ENCODE assay signal across 24 mouse cellular contexts in genomic region chr9:13200079-13200478, GRCm38 (mm10). TPM values are rescaled to one million over a fixed set of nuclear protein-coding genes. Genes with fewer than 3 reads are reported as not detected.
A peak's percentile ranks its signal among the peaks of the same experiment; 100 is the strongest.
DNase-seq lines count a peak whose midpoint lies in the region; ATAC-seq lines count a peak whose summit lies in the region.
"Had no signal": no experiment of that assay in that cellular context is flagged by ENCODE, and none has a peak within 500 bp of the region (broad histone marks: within the 10 kb centered on the region; RNA-seq: fewer than 3 reads in every experiment).

No protein-coding gene starts in this region.

- H3K27ac ChIP-seq in embryonic facial prominence, embryonic 14.5 days (replicated peaks; ENCODE audit: low read depth, low read length) = no peak overlapping the region
- no peak overlapping the region for H3K27ac ChIP-seq in embryonic facial prominence, embryonic 10.5 days (replicated peaks)
- peak overlapping the region; percentile 48 for H3K27ac ChIP-seq in heart, embryonic 15.5 days
- H3K27ac ChIP-seq in lung, embryonic 16.5 days (ENCODE audit: low read length) = no peak overlapping the region
- H3K27ac ChIP-seq: embryonic facial prominence, embryonic 12.5 days; forebrain, embryonic 12.5 days; hindbrain, embryonic 12.5 days had no signal

- intact Hi-C loops in heart, postnatal 10 days (cut with DNase I) = no loop called here

- 61% methylated on average over 3 of the region's 3 CpGs for WGBS in embryonic facial prominence, embryonic 14.5 days
- 86% methylated on average over 3 of the region's 3 CpGs for WGBS in embryonic facial prominence, embryonic 10.5 days
- WGBS in heart, embryonic 15.5 days = 24% methylated on average over 3 of the region's 3 CpGs
- WGBS in lung, embryonic 16.5 days = 35% methylated on average over 3 of the region's 3 CpGs

- H3K9me3 ChIP-seq in embryonic facial prominence, embryonic 14.5 days (ENCODE audit: control insufficient read depth, low read length) = no peaks in the 10 kb centered on the region
- H3K9me3 ChIP-seq in embryonic facial prominence, embryonic 10.5 days = no peaks in the 10 kb centered on the region
- no peaks in the 10 kb centered on the region for H3K9me3 ChIP-seq in heart, embryonic 15.5 days (replicated peaks)
- H3K9me3 ChIP-seq in lung, embryonic 16.5 days (ENCODE audit: control insufficient read depth, low read length) = no peaks in the 10 kb centered on the region
- H3K9me3 ChIP-seq: embryonic facial prominence, embryonic 12.5 days; forebrain, embryonic 12.5 days; hindbrain, embryonic 12.5 days had no signal

- no peaks in the 10 kb centered on the region for H3K27me3 ChIP-seq in embryonic facial prominence, embryonic 14.5 days (replicated peaks; ENCODE audit: control insufficient read depth, insufficient read depth, low read length)
- H3K27me3 ChIP-seq in embryonic facial prominence, embryonic 10.5 days (replicated peaks; ENCODE audit: low read depth, poor library complexity, severe bottlenecking) = no peaks in the 10 kb centered on the region
- no peaks in the 10 kb centered on the region for H3K27me3 ChIP-seq in heart, embryonic 15.5 days
- H3K27me3 ChIP-seq in lung, embryonic 16.5 days (ENCODE audit: control insufficient read depth, insufficient read depth, low read depth, low read length) = no peaks in the 10 kb centered on the region
- H3K27me3 ChIP-seq: embryonic facial prominence, embryonic 12.5 days; forebrain, embryonic 12.5 days; hindbrain, embryonic 12.5 days had no signal

- no peak overlapping the region for H3K9ac ChIP-seq in embryonic facial prominence, embryonic 14.5 days (ENCODE audit: low read depth, low read length)
- H3K9ac ChIP-seq in heart, embryonic 15.5 days = no peak overlapping the region
- H3K9ac ChIP-seq in lung, embryonic 16.5 days (ENCODE audit: low read length) = no peak overlapping the region
- H3K9ac ChIP-seq: embryonic facial prominence, embryonic 12.5 days; forebrain, embryonic 12.5 days; hindbrain, embryonic 12.5 days had no signal

- peak; percentile 16 for DNase-seq in embryonic facial prominence, embryonic 14.5 days (ENCODE audit: low spot score)
- DNase-seq in embryonic facial prominence, embryonic 10.5 days (ENCODE audit: low spot score) = no peak
- no peak for DNase-seq in heart, postnatal 10 days
- no peak for DNase-seq in lung, postnatal 4 days
- DNase-seq in NIH3T3 (ENCODE audit: low read depth) = peak; percentile 14
- DNase-seq in embryo, embryonic 11 days = no peak
- DNase-seq: adrenal gland, adult 2 months; adrenal gland, postnatal 25 days; B cell, adult 2 months; cerebellum, adult 2 months; cerebellum, postnatal 10 days; gastrocnemius, postnatal 10 days; heart, adult 18-20 months; heart, postnatal 36 days had no signal

- no peaks in the 10 kb centered on the region for H3K4me1 ChIP-seq in embryonic facial prominence, embryonic 14.5 days (ENCODE audit: control insufficient read depth, insufficient read depth, low read length)
- no peaks in the 10 kb centered on the region for H3K4me1 ChIP-seq in embryonic facial prominence, embryonic 10.5 days
- peaks cover 8% of the 10 kb centered on the region for H3K4me1 ChIP-seq in heart, embryonic 15.5 days (replicated peaks)
- H3K4me1 ChIP-seq in lung, embryonic 16.5 days (replicated peaks; ENCODE audit: control insufficient read depth, insufficient read depth, low read length) = no peaks in the 10 kb centered on the region
- H3K4me1 ChIP-seq: embryonic facial prominence, embryonic 12.5 days; forebrain, embryonic 12.5 days; hindbrain, embryonic 12.5 days had no signal

- ATAC-seq in embryonic facial prominence, embryonic 14.5 days (ENCODE audit: low read depth) = no peak
- ATAC-seq in heart, embryonic 15.5 days (replicated peaks; ENCODE audit: insufficient number of reproducible peaks, insufficient read depth, low FRiP score, low read depth) = peak; percentile 64; the same call in 1 of the 2 replicates
- peak; percentile 56; the same call in 1 of the 2 replicates for ATAC-seq in lung, embryonic 16.5 days (ENCODE audit: low read depth)
- ATAC-seq: CD4-positive, CD25-positive, alpha-beta regulatory T cell, adult 4 months; forebrain, embryonic 16.5 days; hindbrain, embryonic 16.5 days; inflammation-experienced regulatory T-cells, adult 6 months; intestine, postnatal 0 days had no signal

- H3K36me3 ChIP-seq in embryonic facial prominence, embryonic 14.5 days (ENCODE audit: control insufficient read depth, insufficient read depth, low read length) = no peaks in the 10 kb centered on the region
- H3K36me3 ChIP-seq in embryonic facial prominence, embryonic 10.5 days (replicated peaks) = no peaks in the 10 kb centered on the region
- no peaks in the 10 kb centered on the region for H3K36me3 ChIP-seq in heart, embryonic 15.5 days
- H3K36me3 ChIP-seq in lung, embryonic 16.5 days (ENCODE audit: control insufficient read depth, insufficient read depth, low read length) = no peaks in the 10 kb centered on the region
- H3K36me3 ChIP-seq: embryonic facial prominence, embryonic 12.5 days; forebrain, embryonic 12.5 days; hindbrain, embryonic 12.5 days had no signal

- no peak overlapping the region for H3K4me2 ChIP-seq in embryonic facial prominence, embryonic 14.5 days (ENCODE audit: low read depth, low read length)
- H3K4me2 ChIP-seq in heart, embryonic 15.5 days = no peak overlapping the region
- H3K4me2 ChIP-seq in lung, embryonic 16.5 days (ENCODE audit: low read depth, low read length) = no peak overlapping the region
- H3K4me2 ChIP-seq: embryonic facial prominence, embryonic 12.5 days; forebrain, embryonic 12.5 days; hindbrain, embryonic 12.5 days had no signal

- H3K4me3 ChIP-seq in embryonic facial prominence, embryonic 14.5 days (ENCODE audit: low read depth, low read length) = no peak overlapping the region
- H3K4me3 ChIP-seq in embryonic facial prominence, embryonic 10.5 days = no peak overlapping the region
- no peak overlapping the region for H3K4me3 ChIP-seq in heart, embryonic 15.5 days
- H3K4me3 ChIP-seq in lung, embryonic 16.5 days (ENCODE audit: low read length) = no peak overlapping the region
- H3K4me3 ChIP-seq: embryonic facial prominence, embryonic 12.5 days; forebrain, embryonic 12.5 days; hindbrain, embryonic 12.5 days had no signal

RNA-seq across cellular contexts. Expression of gene Jrkl, which starts 45.5 kb away (rescaled TPM):
- polyA plus RNA-seq in embryonic facial prominence, embryonic 14.5 days (2014; fragmentation: Nextera tagmentation; extraction: Ambion mirVana) = 9.1 and 9.6 TPM in 2 replicates
- polyA plus RNA-seq in embryonic facial prominence, embryonic 10.5 days (2016; fragmentation: Nextera tagmentation; extraction: Ambion mirVana) = 7.2 and 7.6 TPM in 2 replicates
- polyA plus RNA-seq in heart, embryonic 15.5 days (2015; fragmentation: Nextera tagmentation; extraction: Ambion mirVana) = 7.6 and 8.7 TPM in 2 replicates
- total RNA-seq in heart, postnatal 10 days (2021) = 1 to 10 TPM; 7.7 to 8.9 TPM
- 9.3 and 11.1 TPM in 2 replicates for polyA plus RNA-seq in lung, embryonic 16.5 days (2015; fragmentation: Nextera tagmentation; extraction: Ambion mirVana)

RNA-seq across cellular contexts. Expression of gene Ccdc82, which starts 46.7 kb away (rescaled TPM):
- polyA plus RNA-seq in embryonic facial prominence, embryonic 14.5 days (2014; fragmentation: Nextera tagmentation; extraction: Ambion mirVana) = 7.7 and 10.5 TPM in 2 replicates
- 5.9 and 6.3 TPM in 2 replicates for polyA plus RNA-seq in embryonic facial prominence, embryonic 10.5 days (2016; fragmentation: Nextera tagmentation; extraction: Ambion mirVana)
- 7.4 and 7.6 TPM in 2 replicates for polyA plus RNA-seq in heart, embryonic 15.5 days (2015; fragmentation: Nextera tagmentation; extraction: Ambion mirVana)
- 10 to 100 TPM in 1 of 2 experiments, 1 to 10 TPM in 1; 9.9 to 10.1 TPM for total RNA-seq in heart, postnatal 10 days (2021)
- 14.5 and 16.3 TPM in 2 replicates for polyA plus RNA-seq in lung, embryonic 16.5 days (2015; fragmentation: Nextera tagmentation; extraction: Ambion mirVana)

Comparison
In these comparisons a context has a peak if more than half of its experiments do, and no peak if none do; other contexts are left out.
1. DNase-seq: peak in embryonic facial prominence, embryonic 14.5 days (single experiment) and NIH3T3 (single experiment); none in embryonic facial prominence, embryonic 10.5 days (single experiment), heart, postnatal 10 days (0 of 2), lung, postnatal 4 days (0 of 2) and embryo, embryonic 11 days (single experiment).